Mouse (Mus musculus) ovary, postnatal 14 days (tissue): Measurements from ENCODE around the gene Ptpn13.

Experiments
- DNase-seq: peaks from one replicate; pipeline ENCODE4 v3.0.0; 2022; ENCODE audit warnings: low spot score

Gene Ptpn13

DNA sequence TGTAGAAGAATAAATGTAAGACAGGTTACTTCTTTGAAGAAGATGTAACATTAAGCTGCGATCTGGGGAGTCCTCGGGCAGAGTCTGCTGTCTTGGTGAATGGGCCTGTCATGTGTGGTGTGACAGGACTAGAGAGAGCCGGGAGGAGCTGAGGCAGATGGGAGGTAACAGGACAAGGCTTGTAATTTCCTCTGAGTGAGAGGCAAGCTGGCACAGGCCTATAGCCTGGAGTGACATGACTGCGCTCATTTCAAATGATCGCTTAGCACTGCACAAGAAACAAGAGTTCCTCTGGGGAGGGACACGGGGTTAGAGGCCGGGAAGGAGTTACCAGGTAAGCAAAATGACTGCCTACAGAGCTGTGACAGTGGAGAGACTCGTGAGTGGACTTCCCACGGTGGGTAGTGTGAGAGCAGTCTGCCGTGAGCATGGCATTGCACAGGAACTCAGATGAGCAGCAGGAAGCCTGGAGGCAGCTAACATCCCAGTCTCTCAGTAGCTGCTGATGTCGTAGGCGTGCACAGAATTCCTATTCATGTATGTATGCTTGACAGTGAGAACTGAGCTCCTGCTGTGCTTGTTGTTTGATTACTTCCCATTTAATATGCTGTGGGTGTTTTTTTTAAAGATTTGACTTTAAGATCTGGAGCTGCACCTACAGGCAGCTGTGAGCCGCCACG lies 171.6 kb downstream of the Ptpn13 start:
- no peak for DNase-seq

DNA sequence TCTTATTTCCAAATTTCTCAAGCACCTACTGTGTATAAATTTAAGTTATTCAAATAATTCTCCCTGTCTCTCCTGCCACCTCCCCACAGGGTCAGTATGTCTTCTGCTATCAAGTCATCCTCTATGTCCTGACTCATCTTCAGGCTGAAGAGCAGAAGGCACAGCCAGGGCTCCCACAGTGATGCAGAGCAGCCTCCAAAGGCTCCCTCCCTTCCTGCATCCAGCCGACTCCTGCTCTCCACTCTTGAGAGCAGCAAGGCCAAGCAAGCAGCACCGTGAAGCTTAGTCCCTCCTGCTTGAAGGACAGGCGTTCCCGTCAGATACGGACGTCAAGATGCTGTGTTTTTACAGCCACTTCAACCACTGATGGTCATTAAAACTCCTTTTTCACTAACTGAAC lies 172.6 kb downstream of the Ptpn13 start:
- no peak for DNase-seq

DNA sequence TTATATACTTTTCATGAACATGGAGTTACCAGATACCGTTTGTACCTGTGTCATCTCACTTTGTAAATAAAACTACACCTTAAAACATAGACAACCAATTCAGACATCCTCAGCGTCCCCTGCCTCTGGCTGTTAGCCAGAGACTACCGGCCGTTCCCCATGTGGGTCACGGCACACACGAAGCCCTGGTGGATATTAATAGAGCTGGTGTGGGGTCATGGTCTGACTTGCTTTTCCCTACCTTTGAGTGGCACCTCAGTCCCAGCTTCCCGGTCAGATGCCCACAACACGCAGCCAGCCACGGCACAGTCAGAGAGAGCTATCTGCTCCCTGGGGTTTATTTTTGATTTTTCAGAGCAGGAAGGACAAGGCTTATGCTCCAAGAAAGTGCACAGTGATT lies 173.3 kb downstream of the Ptpn13 start:
- no peak for DNase-seq

DNA sequence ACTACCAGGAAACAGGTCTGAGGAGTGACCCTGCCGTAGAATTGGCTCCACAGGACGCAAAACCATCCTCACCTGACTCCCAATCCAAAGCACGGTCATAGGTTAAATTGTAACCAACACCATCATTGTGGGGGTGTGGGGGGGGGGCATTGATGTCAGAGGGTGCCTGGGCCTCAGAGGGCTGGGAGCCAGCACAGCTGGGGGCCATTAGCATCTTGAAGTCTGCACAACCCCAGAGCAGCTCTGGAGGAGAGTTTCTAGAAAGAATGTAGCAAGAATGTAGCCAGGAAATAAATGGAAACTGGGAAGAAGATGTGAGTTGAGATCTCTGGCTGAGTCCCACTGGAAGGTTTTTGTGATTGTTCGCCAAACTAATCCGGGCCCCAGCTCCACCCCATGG lies 173.9 kb downstream of the Ptpn13 start:
- no peak for DNase-seq

DNA sequence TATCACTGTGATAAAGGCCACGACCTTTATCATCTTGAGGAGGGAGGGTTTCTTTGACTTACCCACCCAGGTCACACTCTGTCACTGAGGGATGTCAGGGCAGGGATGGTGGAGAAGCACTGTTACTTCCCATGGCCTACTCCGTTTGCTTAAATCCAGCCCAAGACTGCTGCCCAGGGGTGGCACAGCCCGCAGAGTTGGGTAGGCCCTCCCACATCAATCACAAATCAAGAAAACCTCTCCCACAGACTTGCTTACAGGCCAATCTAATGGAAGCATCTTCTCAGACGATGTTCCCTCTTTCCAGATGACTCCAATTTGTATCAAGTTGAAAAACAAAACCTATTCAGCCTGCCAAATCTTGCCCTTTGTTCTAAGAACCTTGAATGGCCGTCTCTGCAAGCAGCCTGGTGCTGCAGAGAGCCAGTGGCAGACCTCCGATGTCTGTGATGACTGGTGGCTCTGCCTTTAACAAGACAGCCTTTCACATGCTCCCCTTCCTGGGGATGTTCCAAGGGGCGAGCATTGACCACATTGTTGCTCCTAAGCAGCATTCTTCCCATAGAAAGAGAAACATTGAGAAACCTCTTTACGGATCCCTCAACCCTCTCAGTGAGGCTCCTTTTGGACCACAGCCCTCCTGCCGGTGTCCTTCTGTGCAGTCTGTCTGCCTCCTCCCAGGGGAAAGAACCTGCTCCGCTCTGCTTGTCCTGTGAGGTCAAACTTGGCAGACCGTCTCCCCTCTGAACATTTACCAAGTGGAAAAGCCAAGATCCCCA lies 178.3 kb downstream of the Ptpn13 start:
- peak; percentile 17 for DNase-seq

DNA sequence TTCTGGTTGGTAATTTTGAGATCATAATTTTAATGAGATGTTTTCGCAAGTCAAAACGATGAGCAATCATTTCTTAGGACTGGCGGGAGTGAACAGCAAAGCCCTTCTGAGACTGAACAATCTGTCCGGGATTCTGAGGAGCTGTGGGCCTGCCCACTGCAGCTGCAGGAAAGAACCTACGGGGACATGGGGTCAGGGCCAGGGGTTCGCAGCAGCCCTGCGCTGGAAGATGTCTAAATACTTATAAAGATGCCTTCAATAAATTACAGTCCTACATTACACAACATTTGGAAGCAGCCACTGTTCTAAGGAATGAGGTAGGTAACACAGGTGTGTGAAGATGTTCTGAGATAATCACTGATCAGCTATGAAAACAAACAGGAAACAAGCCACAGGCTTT lies 180.7 kb downstream of the Ptpn13 start:
- no peak for DNase-seq

DNA sequence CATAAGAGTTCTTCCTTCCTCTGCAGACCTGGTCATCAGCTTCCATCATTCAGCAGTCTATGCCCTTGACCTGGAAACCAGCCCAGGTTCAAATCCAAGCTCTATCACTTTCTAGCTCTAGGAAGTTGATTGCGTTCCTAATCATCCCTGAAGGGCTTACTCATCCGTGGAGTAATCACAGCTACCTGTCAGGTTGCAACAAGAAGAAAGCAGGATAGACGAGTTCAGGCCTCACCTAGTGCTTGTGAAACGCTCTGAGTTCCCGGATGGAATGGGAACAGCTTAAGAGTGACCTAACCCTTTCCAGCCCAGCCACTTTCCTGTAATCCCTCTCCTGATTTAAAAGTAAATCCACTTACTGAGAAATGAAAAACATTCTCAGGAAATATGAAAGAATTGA lies 185.2 kb downstream of the Ptpn13 start:
- no peak for DNase-seq

DNA sequence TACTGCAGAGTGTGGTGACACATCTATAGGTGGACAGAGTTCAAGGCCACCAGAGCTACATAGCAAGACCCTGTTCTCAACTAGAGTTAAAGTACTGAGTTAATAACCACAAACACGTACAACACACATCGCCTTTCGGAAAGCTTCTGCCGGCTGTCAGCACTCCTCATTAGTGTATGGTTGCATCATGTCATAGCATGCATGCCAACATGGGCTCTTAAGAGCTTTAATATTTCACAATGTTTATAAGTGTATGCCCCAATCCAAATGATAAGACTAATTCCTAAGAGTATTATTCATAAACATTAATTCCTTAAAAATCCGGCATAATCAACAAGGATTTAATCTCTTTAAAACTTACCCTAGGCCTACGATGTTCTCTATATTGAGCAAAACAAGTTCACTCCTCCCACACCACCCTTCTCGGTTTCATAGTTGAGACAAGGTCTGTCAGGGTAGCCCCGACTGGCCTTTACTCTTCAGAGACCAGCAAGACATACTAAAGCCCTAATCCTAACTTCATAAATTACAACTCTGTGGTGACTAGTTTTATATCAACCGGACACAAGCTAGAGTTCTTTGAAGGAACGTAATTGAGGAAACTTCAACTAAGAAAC lies 186.0 kb downstream of the Ptpn13 start:
- no peak for DNase-seq

DNA sequence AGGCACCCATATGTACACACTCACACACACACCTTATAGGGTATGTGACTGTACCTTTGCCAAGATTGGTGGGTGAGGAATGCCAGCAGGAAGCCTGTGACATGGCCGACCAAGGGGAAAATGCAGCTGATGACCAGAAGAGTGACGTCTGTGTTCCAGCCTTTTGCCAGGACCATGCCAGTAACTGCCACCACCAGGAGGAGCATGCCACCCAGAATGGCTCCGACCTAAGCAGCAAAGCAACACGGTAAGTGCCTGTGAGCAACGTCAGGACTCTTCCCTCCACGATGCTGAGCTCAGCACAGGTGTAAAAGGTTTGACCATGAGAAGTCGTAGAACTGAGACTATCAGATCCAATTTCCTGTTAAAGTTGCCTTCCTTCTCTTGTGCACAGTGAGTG lies 187.3 kb downstream of the Ptpn13 start:
- DNase-seq: no peak

DNA sequence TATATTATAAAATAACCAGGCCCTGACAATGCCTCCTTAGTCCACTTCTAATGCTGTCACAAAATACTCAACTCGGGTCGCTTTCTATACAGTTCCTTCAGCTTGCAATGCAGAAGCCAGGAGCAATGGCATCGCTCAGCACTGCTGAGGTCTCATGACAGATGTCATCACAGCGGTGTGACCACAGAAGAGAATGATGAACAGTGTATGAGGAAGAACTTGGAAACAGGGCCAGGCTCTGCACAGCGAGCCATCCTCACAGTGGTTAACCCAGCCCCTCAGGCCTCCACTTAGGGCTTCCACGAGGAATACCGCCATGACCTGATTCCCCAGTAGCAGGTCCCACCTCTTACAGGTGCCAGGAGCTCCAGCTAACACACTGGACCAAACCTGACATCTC lies 189.4 kb downstream of the Ptpn13 start:
- DNase-seq: no peak

DNA sequence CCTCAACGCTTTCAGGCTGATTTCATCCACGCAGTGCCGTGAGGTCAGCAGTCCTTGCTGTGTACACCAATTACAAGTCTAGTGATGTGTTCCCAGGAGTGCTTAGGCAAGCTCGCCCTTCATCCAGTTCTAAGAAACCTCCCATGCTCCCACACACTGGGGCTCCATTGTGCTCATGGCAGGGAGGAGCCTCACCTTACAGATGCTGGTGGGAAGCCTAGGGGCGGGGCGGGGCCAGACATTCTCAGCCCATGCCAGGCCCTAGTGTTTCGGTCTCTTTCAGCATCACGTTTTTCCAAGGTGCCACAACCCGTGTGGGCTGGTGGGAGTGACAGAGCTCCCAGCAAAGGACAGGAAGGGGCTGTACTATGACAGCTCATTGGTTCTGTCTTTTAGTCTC lies 192.2 kb downstream of the Ptpn13 start:
- DNase-seq: no peak

DNA sequence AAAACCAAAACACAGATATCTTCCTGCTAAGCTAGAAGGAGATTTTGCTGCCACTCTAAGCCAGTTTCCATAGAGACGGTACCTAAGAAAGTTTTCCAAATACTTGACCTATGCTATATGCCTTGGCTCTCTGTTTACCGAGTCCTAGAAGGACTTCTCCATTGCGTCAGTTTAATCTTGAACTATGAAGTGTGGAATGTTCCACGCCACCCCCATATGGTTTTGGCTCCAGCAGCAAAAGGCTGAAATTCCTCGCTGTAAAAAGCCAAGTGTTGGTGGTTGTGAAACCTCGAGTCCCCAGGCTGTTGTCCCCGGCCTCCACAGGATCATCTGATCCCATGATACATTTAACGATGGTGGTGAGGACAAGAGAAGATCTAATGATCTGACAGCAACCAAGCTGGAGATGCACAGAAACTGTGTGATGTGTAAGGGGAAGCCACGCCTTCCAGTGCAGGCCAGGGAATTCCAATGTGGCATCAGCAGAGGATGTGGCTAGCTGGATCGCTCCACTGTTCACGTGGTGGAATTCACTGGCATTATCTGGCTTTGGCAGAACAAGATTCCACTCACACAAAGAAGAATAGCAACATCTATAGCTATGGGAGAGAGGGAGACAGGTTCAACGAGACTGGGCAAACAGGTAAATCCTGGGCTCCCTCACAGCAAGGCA lies 195.4 kb downstream of the Ptpn13 start:
- DNase-seq: no peak

DNA sequence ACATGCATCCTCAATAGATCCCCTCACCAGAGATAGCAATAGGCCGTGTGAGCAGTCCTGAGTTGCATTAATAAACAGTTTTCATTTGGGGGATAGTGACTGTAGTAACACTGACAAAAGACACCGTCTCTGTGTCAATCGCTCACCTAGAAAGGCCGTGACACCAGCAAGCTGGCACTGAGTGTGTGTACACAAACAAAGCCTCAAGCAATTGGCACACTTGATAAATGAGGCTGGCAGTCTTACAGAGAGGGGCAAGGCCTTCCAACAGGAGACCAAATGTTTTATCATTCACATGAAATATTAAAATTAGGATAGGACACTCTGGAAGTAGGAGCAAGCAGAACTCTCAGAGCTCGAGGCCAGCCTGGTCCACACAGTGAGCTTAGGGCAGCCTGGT lies 197.3 kb downstream of the Ptpn13 start:
- DNase-seq: no peak

DNA sequence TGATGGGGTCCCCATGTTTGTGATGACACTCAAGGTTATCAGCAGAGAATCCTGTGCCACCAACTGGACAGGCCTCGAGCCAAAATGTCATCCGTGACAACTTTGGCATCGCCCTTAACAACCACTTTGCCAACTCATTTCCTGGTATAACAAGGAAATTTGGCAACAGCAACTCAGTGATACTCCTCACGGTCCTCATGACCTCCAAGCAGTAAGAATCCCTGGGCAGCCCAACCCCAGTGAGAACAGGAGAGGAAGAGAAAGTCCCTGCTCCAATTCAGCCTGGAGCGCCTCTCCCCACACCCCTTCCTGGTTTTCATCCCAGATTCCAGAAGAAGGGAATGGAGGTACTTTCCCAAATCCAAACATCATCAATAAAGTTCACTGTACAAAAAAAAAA lies 199.8 kb downstream of the Ptpn13 start:
- DNase-seq: no peak

DNA sequence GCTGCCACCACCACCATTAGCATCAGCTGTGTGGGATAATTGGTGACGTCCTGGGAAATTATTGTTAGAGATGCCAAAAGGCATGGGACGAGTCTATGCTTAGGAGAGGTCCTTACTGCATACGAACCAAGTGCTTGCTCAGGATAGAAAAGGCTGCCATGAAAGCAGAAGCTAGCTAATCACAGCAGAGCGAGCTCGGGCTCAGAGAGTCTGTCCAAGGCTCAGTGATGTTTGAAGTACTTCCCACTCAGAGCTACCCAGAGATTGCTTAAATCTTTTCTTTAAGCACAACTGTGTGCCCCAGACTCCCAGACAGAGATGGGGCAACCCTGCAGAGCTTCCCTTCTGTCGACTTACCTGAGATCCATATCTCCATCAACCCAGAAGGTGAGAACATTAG lies 203.5 kb downstream of the Ptpn13 start:
- no peak for DNase-seq

DNA sequence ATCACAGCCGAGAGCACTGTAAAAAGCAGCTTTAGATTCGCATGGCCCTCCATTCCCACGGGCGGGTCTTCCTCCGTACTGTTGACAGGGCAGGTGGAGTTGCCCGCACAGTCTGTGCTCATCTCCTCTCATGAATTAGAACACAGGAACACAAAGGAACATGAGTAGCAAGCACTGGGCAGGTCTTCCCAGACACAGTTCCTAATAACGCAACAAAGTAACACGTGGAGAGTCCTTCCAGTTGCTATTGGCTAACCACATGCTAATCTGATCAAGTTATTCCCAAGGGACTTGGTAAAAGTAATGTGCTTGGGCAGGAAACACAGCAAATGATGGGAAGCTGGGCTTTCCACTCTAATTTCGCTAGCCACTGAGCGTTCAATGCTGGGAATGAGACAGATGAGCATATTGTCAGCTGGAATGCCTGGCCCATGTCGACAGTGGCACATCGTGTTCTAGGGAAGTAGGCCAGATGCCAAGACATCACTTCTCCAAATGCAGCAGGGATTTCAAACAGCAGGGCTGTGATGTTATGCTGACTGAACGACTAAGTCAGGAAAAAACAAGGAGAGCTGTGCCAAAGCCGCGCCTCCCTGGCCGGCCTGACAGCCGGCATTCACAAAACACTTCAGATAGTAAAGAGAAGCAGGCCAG lies 204.2 kb downstream of the Ptpn13 start, which contains the start of gene Slc10a6:
TSS of gene Slc10a6 (minus strand) at position 293 of the 654 bp plus-strand sequence.
- DNase-seq: peak; percentile 57

DNA sequence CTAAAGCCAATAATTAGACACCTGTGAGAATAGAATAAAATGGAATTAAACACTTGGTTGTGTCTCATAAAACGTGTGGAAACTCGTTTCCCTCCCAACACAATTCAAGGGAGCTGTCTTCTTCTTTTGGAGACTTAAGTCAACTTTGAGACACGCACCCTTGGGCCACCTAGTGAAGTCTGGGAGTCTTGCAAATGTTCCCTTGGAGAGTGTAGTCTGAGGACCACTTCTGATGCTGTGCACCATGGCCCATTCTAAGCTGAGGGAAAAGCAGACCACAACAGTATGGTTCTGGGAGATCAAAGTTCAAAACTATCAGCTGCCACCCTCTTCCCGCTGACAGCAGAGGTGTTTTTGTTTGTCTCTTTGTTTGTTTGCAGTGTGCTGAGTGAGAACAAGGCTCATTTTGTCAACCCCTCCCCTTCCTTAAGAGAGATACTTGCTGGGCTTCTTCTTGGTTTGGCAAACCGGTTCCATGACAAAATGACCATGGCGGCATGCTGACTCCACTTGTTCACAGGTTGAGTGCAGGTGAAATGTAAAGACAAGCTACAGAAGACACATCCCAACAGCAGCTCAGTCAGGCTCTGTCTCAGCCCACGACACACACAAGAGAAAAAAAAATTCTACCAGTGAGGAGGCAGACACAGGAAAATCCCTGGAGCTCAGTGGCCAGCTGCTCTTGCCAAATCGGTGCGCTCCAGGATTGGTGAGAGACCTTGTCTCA lies 205.0 kb downstream of the Ptpn13 start:
- no peak for DNase-seq

DNA sequence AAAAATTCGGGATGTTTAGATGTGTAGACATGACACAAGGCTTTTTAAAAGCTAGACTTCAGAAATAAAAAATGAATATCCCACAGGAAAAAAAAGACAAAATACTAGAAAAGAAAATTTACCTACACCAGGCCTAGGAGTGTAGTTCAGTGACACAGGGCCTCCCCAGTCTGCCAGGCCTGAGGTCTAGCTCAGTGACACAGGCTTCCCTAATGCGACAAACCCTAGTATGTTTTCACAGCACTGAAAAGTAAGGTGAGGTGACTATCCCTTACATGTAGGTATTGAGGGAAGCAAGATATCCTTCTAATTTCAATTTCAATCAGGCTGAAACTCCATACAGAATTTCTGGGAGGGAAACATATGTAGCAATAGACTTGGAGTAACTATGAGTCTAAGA lies 212.2 kb downstream of the Ptpn13 start:
- no peak for DNase-seq

DNA sequence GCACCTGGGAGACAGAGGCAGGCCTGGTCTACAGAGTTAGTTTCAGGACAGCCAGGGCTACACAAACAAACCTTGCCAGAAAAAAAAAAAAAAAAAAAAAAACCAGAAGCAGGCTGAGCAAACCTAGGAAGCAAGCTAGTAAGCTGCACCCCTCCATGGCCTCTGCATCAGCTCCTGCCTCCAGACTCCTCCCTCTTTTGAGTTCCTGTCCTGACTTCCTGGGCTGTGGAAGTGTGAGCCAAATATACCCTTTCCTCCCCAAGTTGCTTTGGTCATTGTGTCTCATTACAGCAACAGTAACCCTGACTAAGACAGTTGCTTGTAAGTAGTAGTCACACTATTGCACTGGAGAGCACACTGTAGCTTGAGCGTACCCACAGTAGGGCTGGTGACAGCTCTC lies 219.2 kb downstream of the Ptpn13 start:
- no peak for DNase-seq

DNA sequence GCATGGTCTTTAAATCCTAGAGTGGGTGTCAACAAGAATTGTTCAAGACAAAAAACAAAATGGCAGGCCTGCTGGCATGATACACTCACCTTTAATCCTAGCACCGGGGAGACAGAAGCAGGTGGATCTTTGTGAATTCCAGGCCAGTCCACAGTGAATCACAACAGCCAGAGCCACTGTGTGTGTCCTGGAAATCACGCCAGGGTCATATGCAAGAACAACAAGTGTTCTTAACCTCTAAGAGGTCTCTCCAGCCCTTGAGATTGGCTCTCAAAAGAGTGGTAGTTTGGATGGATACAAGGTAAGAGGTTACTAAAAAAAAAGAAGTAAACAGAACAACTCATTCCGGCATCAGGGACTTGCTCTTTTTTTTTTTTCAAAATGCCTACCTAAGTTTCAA lies 222.3 kb downstream of the Ptpn13 start:
- no peak for DNase-seq
